Mouse (Mus musculus): ENCODE measurements around the gene Cdh8.

The Cdh8 gene

GRCm38 (mm10) chr8:99415966-99416781, at the start of gene Cdh8:
Gene Cdh8, minus strand, starts transcription at chr8:99416471.
- in situ Hi-C loops (cut with MboI; ENCODE audit: low sequenced_read_pairs): no loop called here

- in situ Hi-C loops (cut with MboI; ENCODE audit: low sequenced_read_pairs): no loop called here
These were observed 30.2 kb upstream of the Cdh8 start for GRCm38 (mm10) chr8:99446506-99446905.

- in situ Hi-C loops (cut with MboI; ENCODE audit: low sequenced_read_pairs): no loop called here
These were observed 9.6 kb upstream of the Cdh8 start for GRCm38 (mm10) chr8:99425901-99426300.

DNA sequence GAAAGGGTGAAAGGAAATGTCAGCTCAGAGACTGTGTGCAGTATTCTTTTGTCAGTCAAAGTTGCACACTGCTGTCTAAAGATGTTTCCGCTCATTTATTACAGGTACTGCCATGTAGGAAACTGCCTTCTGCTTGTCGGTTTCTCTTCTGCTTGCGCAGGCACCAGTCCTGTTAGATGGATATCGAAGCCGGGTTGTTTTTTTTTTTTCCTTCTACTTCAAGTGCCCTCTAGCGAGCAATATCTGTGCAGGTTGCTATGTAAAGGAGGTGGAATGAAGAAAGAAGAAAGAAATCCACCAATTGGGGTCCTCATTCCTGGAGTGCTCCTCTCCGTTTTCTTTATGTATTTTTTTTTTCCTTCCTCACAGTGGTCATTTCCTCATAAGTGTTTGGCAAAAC, 5.2 kb upstream of the Cdh8 start:
- in situ Hi-C loops (cut with MboI; ENCODE audit: low sequenced_read_pairs): no loop called here

DNA sequence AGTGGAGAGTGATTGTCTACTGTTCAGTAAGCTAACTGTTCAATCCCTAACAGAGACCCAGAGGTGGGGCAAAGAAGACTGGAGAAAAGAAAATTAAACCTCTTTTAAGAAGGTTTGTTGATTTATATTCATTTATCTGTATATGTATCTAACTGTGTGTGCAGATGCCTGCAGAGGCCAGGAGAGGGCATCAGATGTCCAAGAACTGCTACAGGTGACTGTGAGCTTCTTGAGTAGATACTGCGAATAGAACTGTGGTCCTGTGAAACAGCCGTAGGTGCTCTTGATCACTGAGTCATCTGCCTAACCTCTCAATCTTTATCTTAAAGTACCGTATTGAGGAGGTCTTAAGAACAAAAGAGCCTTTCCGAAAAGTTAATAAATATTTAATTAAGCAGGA, 3.5 kb upstream of the Cdh8 start:
- in situ Hi-C loops (cut with MboI; ENCODE audit: low sequenced_read_pairs): no loop called here

DNA sequence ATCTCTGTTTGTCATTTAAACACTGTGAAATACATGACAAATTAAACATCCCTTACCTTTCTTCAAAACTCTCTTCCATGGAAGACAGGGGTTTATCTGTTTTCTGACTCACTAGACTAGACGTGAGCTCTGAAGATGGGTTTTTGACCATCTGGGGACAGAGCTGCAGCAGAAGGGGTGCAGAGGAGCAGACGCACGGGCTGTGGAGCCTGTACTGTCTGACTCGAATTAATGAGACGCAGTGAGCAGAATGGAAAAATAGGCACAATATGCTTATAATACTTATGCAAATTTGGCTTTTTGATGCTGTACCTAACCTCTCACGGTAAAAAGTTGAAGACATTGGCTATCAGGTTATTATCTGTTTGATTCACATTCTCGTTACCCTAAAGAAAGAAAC, 1.2 kb upstream of the Cdh8 start:
- in situ Hi-C loops (cut with MboI; ENCODE audit: low sequenced_read_pairs): no loop called here

GRCm38 (mm10) chr8:99415076-99415965, 950 bp downstream of the Cdh8 start:
- in situ Hi-C loops (cut with MboI; ENCODE audit: low sequenced_read_pairs): no loop called here

- in situ Hi-C loops (cut with MboI; ENCODE audit: low sequenced_read_pairs): no loop called here
These were observed 1.8 kb downstream of the Cdh8 start for GRCm38 (mm10) chr8:99414483-99414921.

DNA sequence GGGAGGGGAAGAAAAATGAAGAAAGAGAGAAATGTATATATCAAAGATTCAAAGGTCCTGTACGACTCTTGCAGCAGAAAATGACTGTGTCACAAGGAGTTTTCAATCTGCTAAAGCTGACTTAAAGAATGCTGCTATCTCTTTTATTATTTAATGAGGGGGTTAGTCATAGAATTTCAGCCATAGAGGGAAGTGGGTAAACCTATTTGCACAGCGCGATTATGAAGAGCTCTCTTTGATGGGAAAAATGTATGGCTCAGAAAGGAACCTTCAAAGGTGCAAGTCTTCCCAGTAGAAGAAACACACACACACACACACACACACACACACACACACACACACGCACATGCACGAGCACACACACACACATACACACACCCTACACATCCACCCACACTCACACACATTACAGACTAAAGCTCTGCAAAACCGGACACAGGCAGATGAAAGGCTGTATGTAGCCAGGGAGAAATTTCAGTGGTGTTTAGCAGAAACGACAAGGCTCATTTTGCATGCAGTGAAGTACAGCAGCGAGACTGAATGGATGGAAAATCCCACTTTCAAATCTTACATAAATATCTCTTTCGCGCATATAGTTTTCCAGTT, 2.3 kb downstream of the Cdh8 start:
- in situ Hi-C loops (cut with MboI; ENCODE audit: low sequenced_read_pairs): no loop called here

GRCm38 (mm10) chr8:99393908-99394307, 22.4 kb downstream of the Cdh8 start:
- in situ Hi-C loops (cut with MboI; ENCODE audit: low sequenced_read_pairs): no loop called here

- in situ Hi-C loops (cut with MboI; ENCODE audit: low sequenced_read_pairs): no loop called here
These were observed 46.2 kb downstream of the Cdh8 start for GRCm38 (mm10) chr8:99370104-99370503.

- in situ Hi-C loops (cut with MboI; ENCODE audit: low sequenced_read_pairs): no loop called here
These were observed 47.1 kb downstream of the Cdh8 start for GRCm38 (mm10) chr8:99369166-99369565.

GRCm38 (mm10) chr8:99368449-99368848, 47.8 kb downstream of the Cdh8 start:
- in situ Hi-C loops (cut with MboI; ENCODE audit: low sequenced_read_pairs): no loop called here

GRCm38 (mm10) chr8:99353923-99354322, 62.3 kb downstream of the Cdh8 start:
- in situ Hi-C loops (cut with MboI; ENCODE audit: low sequenced_read_pairs): no loop called here

DNA sequence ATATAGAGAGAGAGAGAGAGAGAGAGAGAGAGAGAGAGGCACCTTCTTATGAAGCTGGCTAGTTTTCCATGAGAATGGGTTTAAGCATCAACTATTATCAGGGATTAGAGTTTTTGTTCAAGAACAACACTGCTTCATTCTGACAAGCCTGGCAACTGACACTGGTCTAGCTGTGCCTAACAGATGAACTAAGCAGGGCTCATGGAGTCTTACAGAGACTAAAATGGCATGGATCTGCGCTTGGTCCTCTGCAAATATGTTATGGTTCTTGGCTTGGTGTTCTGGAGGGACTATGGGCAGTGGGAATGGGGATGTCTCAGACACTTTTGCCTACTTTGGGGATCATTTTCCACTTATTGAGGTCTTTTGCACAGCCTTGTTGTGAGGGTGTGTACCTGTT, 63.0 kb downstream of the Cdh8 start:
- in situ Hi-C loops (cut with MboI; ENCODE audit: low sequenced_read_pairs): no loop called here

DNA sequence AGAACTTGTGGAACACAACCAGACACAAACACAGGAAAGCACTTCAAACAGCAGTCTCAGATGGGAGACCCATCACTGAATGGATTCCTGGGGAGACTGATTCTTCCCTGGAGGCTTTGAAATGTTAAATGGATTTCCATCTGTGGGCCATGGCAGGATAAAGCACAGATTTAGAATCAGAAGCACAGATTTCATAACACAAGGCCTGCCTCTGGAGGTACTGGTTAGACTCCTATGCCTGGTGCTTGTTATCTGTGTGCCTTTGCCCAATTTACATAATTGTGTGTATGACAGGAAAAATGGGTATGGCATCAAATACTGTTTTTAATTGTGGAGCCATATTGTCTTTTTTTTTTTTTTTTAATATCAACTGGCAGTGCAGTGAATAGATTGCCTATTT, 66.8 kb downstream of the Cdh8 start:
- in situ Hi-C loops (cut with MboI; ENCODE audit: low sequenced_read_pairs): no loop called here

DNA sequence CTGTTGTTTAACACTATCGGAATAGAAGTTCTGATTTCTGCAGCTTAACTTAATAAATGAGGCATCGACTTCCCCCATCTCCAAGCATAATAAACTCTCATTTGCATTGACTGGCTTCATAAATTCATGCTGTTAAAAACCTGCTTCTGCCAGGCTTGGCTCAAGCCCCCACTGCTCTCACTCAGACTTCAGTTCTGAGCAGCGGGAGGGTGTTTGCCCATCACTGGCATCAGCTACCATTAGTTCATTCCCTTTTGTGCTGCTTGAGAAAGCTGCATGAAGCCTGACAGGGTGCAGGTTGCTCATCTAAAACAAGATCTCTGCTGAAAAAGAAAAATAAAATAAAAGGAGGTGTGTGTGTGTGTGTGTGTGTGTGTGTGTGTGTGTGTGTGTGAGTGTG, 67.7 kb downstream of the Cdh8 start:
- in situ Hi-C loops (cut with MboI; ENCODE audit: low sequenced_read_pairs): no loop called here

DNA sequence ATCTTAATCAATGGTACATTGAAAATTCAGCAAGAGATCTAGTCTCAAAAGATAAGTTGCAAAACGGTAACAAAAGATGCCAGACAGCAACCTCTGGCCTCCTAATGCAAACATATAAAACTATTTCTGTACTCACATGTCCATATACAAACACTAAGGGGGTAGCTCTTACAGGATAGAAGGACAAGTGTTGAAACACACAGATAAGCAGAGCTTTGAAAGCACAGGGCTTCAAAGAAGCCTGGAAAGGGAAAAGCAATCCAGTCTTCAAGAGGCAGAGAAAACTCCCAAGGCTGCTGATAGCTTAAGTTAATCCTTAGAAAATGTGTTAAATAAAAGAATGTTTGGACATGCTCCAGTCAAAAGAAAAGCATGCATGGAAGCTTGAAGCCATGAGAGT, 77.0 kb downstream of the Cdh8 start:
- in situ Hi-C loops (cut with MboI; ENCODE audit: low sequenced_read_pairs): no loop called here

GRCm38 (mm10) chr8:99327559-99327958, 88.7 kb downstream of the Cdh8 start:
- in situ Hi-C loops (cut with MboI; ENCODE audit: low sequenced_read_pairs): no loop called here

DNA sequence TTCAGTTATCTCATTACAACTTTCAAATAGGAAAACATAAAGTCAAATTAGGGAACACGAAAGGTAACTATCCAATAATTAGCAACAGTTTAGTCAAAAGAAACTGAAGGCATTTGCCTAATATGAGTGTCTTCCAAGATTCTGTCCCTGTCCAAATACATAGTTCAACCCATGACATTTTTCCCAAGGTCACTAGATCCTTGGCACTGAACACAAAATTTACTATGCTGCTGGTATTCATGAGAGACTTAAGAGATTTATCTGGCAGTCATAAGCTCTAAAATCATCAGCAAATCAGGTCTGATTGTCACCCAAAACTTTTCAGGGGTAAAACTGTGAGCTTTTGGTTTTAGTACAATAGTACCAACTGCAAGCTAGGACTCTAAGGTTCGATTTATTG, 101.7 kb downstream of the Cdh8 start:
- in situ Hi-C loops (cut with MboI; ENCODE audit: low sequenced_read_pairs): no loop called here

GRCm38 (mm10) chr8:99304184-99304583, 112.1 kb downstream of the Cdh8 start:
- in situ Hi-C loops (cut with MboI; ENCODE audit: low sequenced_read_pairs): no loop called here

DNA sequence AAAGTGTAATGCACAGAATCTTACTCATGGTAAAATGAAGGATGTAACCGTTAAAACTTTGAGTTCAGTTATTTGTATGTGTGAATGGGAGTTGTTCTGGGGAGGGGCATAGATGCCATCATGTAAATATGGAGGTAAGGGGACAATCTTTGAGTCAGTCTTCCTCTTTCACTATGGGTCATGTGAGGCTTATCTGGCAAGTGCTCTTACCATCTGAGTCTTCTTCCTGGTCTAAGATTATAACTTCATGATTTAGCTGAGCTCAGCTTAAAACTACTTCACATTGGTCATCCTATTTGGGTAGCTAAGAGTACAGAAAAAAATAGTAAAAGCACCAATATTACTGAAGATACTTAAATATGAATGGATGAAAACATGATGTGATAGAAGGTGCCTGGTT, 126.1 kb downstream of the Cdh8 start:
- in situ Hi-C loops (cut with MboI; ENCODE audit: low sequenced_read_pairs): no loop called here
